Mouse (Mus musculus) embryonic facial prominence, embryonic 13.5 days (tissue): ENCODE results near the gene Gm45062. TPM values are rescaled to one million over a fixed set of nuclear protein-coding genes. Genes with fewer than 3 reads are reported as not detected.

Source experiments
- ATAC-seq: fragments of 200-750 bp; cut with Nextera tagmentation; 2 replicates; pipeline ENCODE4 v1.8.0; 2017; ENCODE audit warnings: low read depth; ENCODE audit not compliant: insufficient number of reproducible peaks, insufficient read depth, low FRiP score, low TSS enrichment
- H3K27ac ChIP-seq: fragments of 300-500 bp; sonication (generic); 2 replicates; pipeline ENCODE4 v1.5.1; 2015; ENCODE audit warnings: moderate library complexity, mild to moderate bottlenecking, inconsistent platforms
- H3K27me3 ChIP-seq: fragments of 300-500 bp; sonication (generic); 2 replicates; pipeline ENCODE4 v1.6.1; 2015; ENCODE audit warnings: mild to moderate bottlenecking, inconsistent platforms
- H3K36me3 ChIP-seq: fragments of 300-500 bp; sonication (generic); 2 replicates; pipeline ENCODE4 v1.6.1; 2015; ENCODE audit warnings: mild to moderate bottlenecking, inconsistent platforms
- H3K4me1 ChIP-seq: fragments of 300-500 bp; sonication (generic); 2 replicates; pipeline ENCODE4 v1.6.1; 2015; ENCODE audit warnings: inconsistent platforms
- H3K4me2 ChIP-seq: fragments of 300-500 bp; sonication (generic); 2 replicates; pipeline ENCODE4 v1.6.1; 2015; ENCODE audit warnings: moderate library complexity, mild to moderate bottlenecking, inconsistent platforms
- H3K4me3 ChIP-seq: fragments of 300-500 bp; sonication (generic); 2 replicates; pipeline ENCODE4 v1.5.1; 2015; ENCODE audit warnings: mild to moderate bottlenecking, inconsistent platforms
- H3K9ac ChIP-seq: fragments of 300-500 bp; sonication (generic); 2 replicates; pipeline ENCODE4 v1.6.1; 2015; ENCODE audit warnings: mild to moderate bottlenecking, inconsistent platforms
- H3K9me3 ChIP-seq: fragments of 300-500 bp; sonication (generic); 2 replicates; pipeline ENCODE4 v1.6.1; 2016; ENCODE audit warnings: inconsistent platforms
- WGBS: fragments of 180-500 bp; shearing (Covaris S2); methylation state at CpG from one replicate; pipeline ENCODE4 v1.1.7; 2015; ENCODE audit warnings: mixed read lengths; 5-methylcytosine and 5-hydroxymethylcytosine counted together
- polyA plus RNA-seq: library from polyadenylated mRNA; unstranded; fragments of >200 nt; fragmentation: Nextera tagmentation; extraction: Ambion mirVana; gene quantifications from 2 replicates; pipeline ENCODE4 v1.2.1, GENCODE M21; 2015

The Gm45062 gene
- polyA plus RNA-seq, 1 experiment from 2014 or later, result 10.0 TPM

GRCm38 (mm10) chr6:8503953-8504352 is 244.7 kb downstream of the Gm45062 start:
- Histone ChIP-seq H3K4me2 (no peak overlapping the region), H3K36me3 (no peaks in the 10 kb centered on the region), H3K27ac (no peak overlapping the region), H3K27me3 (no peaks in the 10 kb centered on the region), H3K9ac (no peak overlapping the region), H3K9me3 (no peaks in the 10 kb centered on the region), H3K4me1 (0 out of 2 replicates have a peak, but pooled peaks cover 3% of the 10 kb centered on the region), H3K4me3 (no peak overlapping the region)
- WGBS, result 50% methylated on average over 3 of the region's 3 CpGs
- no peak for ATAC-seq

- Histone ChIP-seq H3K27me3 (no peaks in the 10 kb centered on the region), H3K27ac (no peak overlapping the region), H3K4me1 (0 out of 2 replicates have a peak, but pooled peaks cover 3% of the 10 kb centered on the region), H3K36me3 (no peaks in the 10 kb centered on the region), H3K9ac (no peak overlapping the region), H3K4me3 (no peak overlapping the region), H3K4me2 (no peak overlapping the region), H3K9me3 (no peaks in the 10 kb centered on the region)
- ATAC-seq, result no peak
- 80% methylated on average over 6 of the region's 6 CpGs for WGBS
Observed at GRCm38 (mm10) chr6:8504521-8505228, 245.4 kb downstream of the Gm45062 start.

- Histone ChIP-seq H3K9ac (no peak overlapping the region), H3K4me2 (no peak overlapping the region), H3K27me3 (no peaks in the 10 kb centered on the region), H3K4me3 (no peak overlapping the region), H3K9me3 (no peaks in the 10 kb centered on the region), H3K27ac (no peak overlapping the region), H3K36me3 (no peaks in the 10 kb centered on the region), H3K4me1 (peaks cover 10% of the 10 kb centered on the region)
- no peak for ATAC-seq
Observed at GRCm38 (mm10) chr6:8506631-8507030, 247.4 kb downstream of the Gm45062 start.

DNA sequence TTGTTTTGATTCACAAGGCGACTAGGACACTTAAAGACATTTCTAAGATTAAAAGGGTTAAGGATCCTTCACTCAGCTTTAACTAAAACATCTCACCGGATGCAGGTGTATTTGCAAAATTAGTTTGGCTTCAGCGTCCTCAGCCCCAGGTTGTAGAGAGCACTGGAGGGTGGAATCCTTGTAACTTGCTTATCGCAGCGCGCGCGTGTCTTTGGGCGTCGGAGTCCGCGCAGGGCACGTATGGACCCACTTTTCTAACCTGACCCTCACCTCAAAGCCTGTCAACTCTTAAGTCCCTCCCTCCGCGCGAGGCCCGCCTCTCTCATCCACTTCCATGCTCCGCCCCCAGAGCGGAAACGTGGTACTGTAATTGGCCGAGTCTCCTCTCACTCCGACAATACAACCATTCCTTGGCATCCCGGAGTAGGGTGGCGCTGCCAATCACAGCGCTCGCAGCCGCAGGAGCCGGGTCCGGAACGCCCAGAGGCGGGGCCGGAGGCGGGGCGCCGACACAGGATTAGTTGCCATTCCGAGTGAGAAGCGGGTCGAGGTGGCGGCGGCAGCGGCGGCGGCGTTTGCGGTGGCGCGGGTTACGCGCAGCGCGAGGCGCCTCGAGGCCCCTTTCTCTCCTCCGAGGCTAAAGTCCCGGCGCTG is 249.8 kb downstream of the Gm45062 start:
- ATAC-seq, result peak; percentile 99
- peak overlapping the region; percentile 95 for H3K4me3 ChIP-seq
- peaks cover 21% of the 10 kb centered on the region for H3K4me1 ChIP-seq
- peak overlapping the region; percentile 73 for H3K4me2 ChIP-seq
- under 1% methylated on average over 54 of the region's 56 CpGs for WGBS
- H3K36me3 ChIP-seq, result no peaks in the 10 kb centered on the region
- no peaks in the 10 kb centered on the region for H3K27me3 ChIP-seq
- no peaks in the 10 kb centered on the region for H3K9me3 ChIP-seq
- H3K27ac ChIP-seq, result peak overlapping the region; percentile 97
- peak overlapping the region; percentile 98 for H3K9ac ChIP-seq

- WGBS, result under 1% methylated on average over 30 of the region's 69 CpGs
- Histone ChIP-seq H3K27ac (peak within 1 kb of the TSS; percentile 97), H3K9ac (peak within 1 kb of the TSS; percentile 98)
Observed at GRCm38 (mm10) chr6:8509551-8509950, 250.3 kb downstream of the Gm45062 start, which contains the start of gene Glcci1. TSS of gene Glcci1 (plus strand) at chr6:8509600.

GRCm38 (mm10) chr6:8509961-8510863 is 251.0 kb downstream of the Gm45062 start:
- Histone ChIP-seq H3K4me1 (peaks cover 21% of the 10 kb centered on the region), H3K4me3 (peak overlapping the region; percentile 95), H3K27ac (peak overlapping the region; percentile 97), H3K4me2 (peak overlapping the region; percentile 73), H3K9me3 (no peaks in the 10 kb centered on the region), H3K9ac (peak overlapping the region; percentile 98), H3K36me3 (no peaks in the 10 kb centered on the region), H3K27me3 (no peaks in the 10 kb centered on the region)
- WGBS, result under 1% methylated on average over 64 of the region's 73 CpGs
- peak; percentile 22 for ATAC-seq

More at GRCm38 (mm10) chr6:8509551-8509950, 250.3 kb downstream of the Gm45062 start, which contains the start of gene Glcci1:
- peak; percentile 79 for ATAC-seq
- peak within 1 kb of the TSS; percentile 73 for H3K4me2 ChIP-seq
- no peaks in the 10 kb centered on the region for H3K9me3 ChIP-seq
- H3K4me1 ChIP-seq, result peaks cover 21% of the 10 kb centered on the region
- H3K27me3 ChIP-seq, result no peaks in the 10 kb centered on the region
- peak within 1 kb of the TSS; percentile 95 for H3K4me3 ChIP-seq
- no peaks in the 10 kb centered on the region for H3K36me3 ChIP-seq

DNA sequence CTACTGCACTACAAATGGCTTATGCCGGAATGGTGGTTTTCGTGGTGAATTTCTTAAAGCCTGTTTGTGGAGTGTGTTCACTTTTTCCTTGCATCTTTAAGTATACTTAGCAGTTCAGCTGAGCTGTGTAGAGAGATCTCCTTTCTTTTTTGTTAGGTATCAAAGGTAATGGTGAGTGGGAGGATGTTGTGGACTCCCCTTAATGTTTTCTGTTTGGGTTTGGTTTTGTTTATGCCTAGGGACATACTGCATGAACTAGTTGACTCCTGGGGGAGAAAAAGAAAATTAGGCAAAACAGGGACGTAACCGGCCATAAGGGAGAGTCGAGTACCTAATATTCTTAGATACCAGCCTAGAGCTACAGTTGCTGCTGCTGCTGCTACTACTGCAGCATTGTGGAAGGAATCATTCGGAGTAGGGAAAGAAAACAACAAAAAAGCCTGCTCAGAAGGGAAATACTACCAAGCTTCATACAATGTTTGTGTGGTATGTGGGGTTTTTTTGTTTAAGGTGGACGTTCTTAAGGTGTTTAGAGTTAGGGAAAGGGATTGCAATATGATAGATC is 251.7 kb downstream of the Gm45062 start:
- ATAC-seq, result no peak
- peak overlapping the region; percentile 95 for H3K4me3 ChIP-seq
- H3K27me3 ChIP-seq, result no peaks in the 10 kb centered on the region
- peak overlapping the region; percentile 98 for H3K9ac ChIP-seq
- peak overlapping the region; percentile 73 for H3K4me2 ChIP-seq
- 3% methylated on average over 7 of the region's 7 CpGs for WGBS
- no peaks in the 10 kb centered on the region for H3K36me3 ChIP-seq
- peak overlapping the region; percentile 97 for H3K27ac ChIP-seq
- H3K9me3 ChIP-seq, result no peaks in the 10 kb centered on the region
- peaks cover 21% of the 10 kb centered on the region for H3K4me1 ChIP-seq

DNA sequence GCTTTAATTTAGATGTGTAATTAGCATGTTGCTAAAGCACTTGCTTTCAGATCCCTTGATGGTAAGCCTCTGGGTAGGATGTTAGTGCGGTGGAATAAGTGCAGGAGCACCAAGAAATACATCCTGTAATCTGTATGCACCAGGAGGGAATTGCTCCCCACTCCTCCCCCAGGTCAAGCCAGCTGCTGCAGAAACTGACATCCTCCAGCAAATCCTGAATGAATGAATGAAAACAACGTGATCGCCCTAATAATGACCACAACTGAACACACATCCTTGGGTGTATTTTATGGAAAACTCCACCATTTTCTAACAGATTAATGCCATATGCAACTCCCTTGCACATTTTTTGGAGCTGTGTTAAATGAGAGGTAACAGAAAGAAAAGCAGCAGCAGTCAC is 252.2 kb downstream of the Gm45062 start:
- H3K4me3 ChIP-seq, result peak overlapping the region; percentile 95
- no peaks in the 10 kb centered on the region for H3K27me3 ChIP-seq
- peaks cover 21% of the 10 kb centered on the region for H3K4me1 ChIP-seq
- WGBS, result 6% methylated on average over 3 of the region's 3 CpGs
- ATAC-seq, result no peak
- H3K4me2 ChIP-seq, result peak overlapping the region; percentile 73
- no peaks in the 10 kb centered on the region for H3K9me3 ChIP-seq
- no peaks in the 10 kb centered on the region for H3K36me3 ChIP-seq
- peak overlapping the region; percentile 97; the same call in 1 of the 2 replicates for H3K27ac ChIP-seq
- peak overlapping the region; percentile 98 for H3K9ac ChIP-seq

GRCm38 (mm10) chr6:8512416-8512815 is 253.2 kb downstream of the Gm45062 start:
- no peak for ATAC-seq
- WGBS, result 26% methylated on average over 8 of the region's 8 CpGs
- H3K27ac ChIP-seq, result no peak overlapping the region
- no peaks in the 10 kb centered on the region for H3K27me3 ChIP-seq
- no peaks in the 10 kb centered on the region for H3K9me3 ChIP-seq
- H3K4me2 ChIP-seq, result peak overlapping the region; percentile 73
- H3K36me3 ChIP-seq, result no peaks in the 10 kb centered on the region
- peak overlapping the region; percentile 95 for H3K4me3 ChIP-seq
- peak overlapping the region; percentile 98 for H3K9ac ChIP-seq
- H3K4me1 ChIP-seq, result peaks cover 21% of the 10 kb centered on the region

GRCm38 (mm10) chr6:8519687-8520086 is 260.4 kb downstream of the Gm45062 start:
- WGBS, result 83% methylated on average over 3 of the region's 3 CpGs
- no peaks in the 10 kb centered on the region for H3K9me3 ChIP-seq
- no peak overlapping the region for H3K27ac ChIP-seq
- no peaks in the 10 kb centered on the region for H3K4me1 ChIP-seq
- H3K36me3 ChIP-seq, result no peaks in the 10 kb centered on the region
- H3K27me3 ChIP-seq, result no peaks in the 10 kb centered on the region
- ATAC-seq, result no peak
- H3K4me3 ChIP-seq, result no peak overlapping the region
- no peak overlapping the region for H3K9ac ChIP-seq
- no peak overlapping the region for H3K4me2 ChIP-seq

- 93% methylated on average over 4 of the region's 4 CpGs for WGBS
- ATAC-seq, result no peak
- Histone ChIP-seq H3K4me1 (no peaks in the 10 kb centered on the region), H3K4me3 (no peak overlapping the region), H3K4me2 (no peak overlapping the region), H3K9me3 (no peaks in the 10 kb centered on the region), H3K27me3 (no peaks in the 10 kb centered on the region), H3K9ac (no peak overlapping the region), H3K36me3 (no peaks in the 10 kb centered on the region), H3K27ac (no peak overlapping the region)
Observed at GRCm38 (mm10) chr6:8521231-8521630, 262.0 kb downstream of the Gm45062 start.
